Mouse (Mus musculus) forebrain, postnatal 0 days (tissue): ENCODE results near the gene Rcan1. TPM values are rescaled to one million over a fixed set of nuclear protein-coding genes. Genes with fewer than 3 reads are reported as not detected.
A peak's percentile ranks its signal among the peaks of the same experiment; 100 is the strongest.

Experiments used
- ATAC-seq: fragments of 200-750 bp; cut with Nextera tagmentation; 2 replicates; pipeline ENCODE4 v1.8.0; 2017; ENCODE audit warnings: mild to moderate bottlenecking, moderate library complexity
- DNase-seq: peaks from one replicate; pipeline ENCODE4 v3.0.0-alpha.2; 2015
- H3K27ac ChIP-seq: fragments of 300-500 bp; sonication (generic); 2 replicates; pipeline ENCODE4 v1.5.1; 2014; ENCODE audit warnings: low read depth, mild to moderate bottlenecking, antibody characterized with exemption, low read length, moderate library complexity, mixed read lengths
- H3K27me3 ChIP-seq: fragments of 300-500 bp; sonication (generic); 2 replicates; pipeline ENCODE4 v1.6.1; 2014; ENCODE audit warnings: mild to moderate bottlenecking, low read length, mixed read lengths; ENCODE audit not compliant: insufficient read depth
- H3K36me3 ChIP-seq: fragments of 300-500 bp; sonication (generic); 2 replicates; pipeline ENCODE4 v1.6.1; 2014; ENCODE audit warnings: mild to moderate bottlenecking, moderate library complexity; ENCODE audit not compliant: insufficient read depth
- H3K4me1 ChIP-seq: fragments of 300-500 bp; sonication (generic); 2 replicates; pipeline ENCODE4 v1.6.1; 2014; ENCODE audit warnings: antibody characterized with exemption; ENCODE audit not compliant: insufficient read depth
- H3K4me2 ChIP-seq: fragments of 300-500 bp; sonication (generic); 2 replicates; pipeline ENCODE4 v1.6.1; 2014; ENCODE audit warnings: low read depth, mild to moderate bottlenecking, moderate library complexity
- H3K4me3 ChIP-seq: fragments of 300-500 bp; sonication (generic); 2 replicates; pipeline ENCODE4 v1.5.1; 2014; ENCODE audit warnings: low read depth, low read length, mixed read lengths
- H3K9ac ChIP-seq: fragments of 300-500 bp; sonication (generic); 2 replicates; pipeline ENCODE4 v1.6.1; 2014; ENCODE audit warnings: mild to moderate bottlenecking
- H3K9me3 ChIP-seq: fragments of 300-500 bp; sonication (generic); 2 replicates; pipeline ENCODE4 v1.6.1; 2016; ENCODE audit warnings: low read length
- CTCF ChIP-seq: sonication (generic); IDR thresholded peaks from 2 replicates; pipeline ENCODE4 v1.5.1; 2016; ENCODE audit warnings: antibody characterized with exemption, control low read depth, low read depth
- WGBS: fragments of 180-500 bp; shearing (Covaris S2); extraction: QIAGEN DNeasy Blood & Tissue Kit; methylation state at CpG from one replicate; pipeline ENCODE4 v1.1.7; 2014; 5-methylcytosine and 5-hydroxymethylcytosine counted together
- polyA plus RNA-seq: library from polyadenylated mRNA; unstranded; fragments of >200 nt; fragmentation: Nextera tagmentation; extraction: Ambion mirVana; gene quantifications from 2 replicates; pipeline ENCODE4 v1.2.1, GENCODE M21; 2015
- total RNA-seq: library from RNA; depleted of rRNA; stranded (reverse); fragments of >200 nt; gene quantifications from 2 replicates; pipeline ENCODE4 v1.2.3, GENCODE M21; 2014

The Rcan1 gene
- total and polyA plus RNA-seq, 2 experiments from 2014 or later = 52.2 to 83.8 TPM

DNA sequence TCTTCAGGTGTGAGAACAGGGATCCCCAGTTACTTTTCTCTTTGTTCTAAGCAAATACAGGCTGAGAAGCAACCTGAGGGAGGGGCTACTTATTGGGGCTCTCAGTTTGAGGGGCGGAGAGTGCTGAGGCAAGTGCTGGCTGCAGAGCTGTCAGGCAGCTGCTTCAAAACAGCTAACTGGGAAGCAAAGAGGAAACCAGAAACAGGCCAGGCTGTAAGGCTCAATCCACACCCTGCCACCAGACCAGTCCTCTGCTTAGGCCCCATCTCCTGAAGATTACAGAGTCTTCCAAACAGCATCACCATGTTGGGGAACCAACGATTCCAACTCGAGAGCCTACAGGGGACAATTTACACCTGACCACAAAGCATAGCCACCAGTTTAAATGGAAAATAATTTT lies 2.2 kb upstream of the Rcan1 start:
- H3K9ac ChIP-seq = no peak overlapping the region
- DNase-seq (no peak), ATAC-seq (no peak)
- no peaks in the 10 kb centered on the region for H3K27me3 ChIP-seq
- H3K36me3 ChIP-seq = no peaks in the 10 kb centered on the region
- no peaks in the 10 kb centered on the region for H3K9me3 ChIP-seq
- WGBS = 85% methylated on average over 3 of the region's 3 CpGs
- H3K27ac ChIP-seq = no peak overlapping the region
- TF ChIP-seq CTCF = no peak
- H3K4me2 ChIP-seq = no peak overlapping the region
- H3K4me3 ChIP-seq = no peak overlapping the region
- no peaks in the 10 kb centered on the region for H3K4me1 ChIP-seq

DNA sequence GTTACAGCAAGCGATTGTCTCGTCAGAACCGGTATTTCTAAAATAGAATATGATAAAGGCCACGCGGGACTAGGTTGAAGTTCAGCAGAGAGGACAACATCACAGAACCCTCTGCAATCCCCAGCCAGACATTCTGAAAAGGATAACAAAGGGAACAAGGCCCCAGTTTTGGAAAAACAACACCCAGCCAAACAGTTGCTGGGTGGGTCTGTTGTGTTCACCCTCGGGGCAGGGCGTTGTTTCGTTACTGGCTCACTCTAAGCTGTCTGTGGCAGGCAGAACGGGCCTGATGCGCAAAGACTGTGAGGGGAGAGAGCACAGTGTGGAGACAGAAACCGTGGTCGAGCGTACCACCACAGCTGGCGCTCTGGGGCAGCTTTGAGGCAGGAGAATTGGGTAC lies 2.2 kb downstream of the Rcan1 start:
- no peak for ATAC-seq

DNA sequence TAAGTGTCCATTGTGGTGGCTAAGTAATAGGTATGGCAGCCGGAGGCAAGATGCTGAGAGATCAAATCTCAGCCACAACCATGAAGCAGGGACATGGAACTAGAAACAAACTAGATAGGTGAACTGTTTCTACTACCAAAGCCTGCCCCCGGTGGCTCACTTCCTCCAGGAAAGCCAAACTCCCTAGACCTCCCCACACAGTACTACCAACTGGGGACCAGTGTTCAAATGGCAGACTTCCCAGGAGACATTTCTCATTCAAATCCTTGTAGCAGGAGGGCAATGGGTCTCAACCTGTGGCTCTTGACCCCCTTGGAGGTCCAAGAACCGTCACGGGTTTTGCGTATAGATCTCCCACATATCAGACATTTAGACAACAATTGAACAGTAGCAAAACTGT lies 3.6 kb downstream of the Rcan1 start:
- Histone ChIP-seq H3K4me2 (no peak overlapping the region), H3K4me1 (peaks cover 18% of the 10 kb centered on the region; the same call in 1 of the 2 replicates), H3K9ac (no peak overlapping the region), H3K4me3 (no peak overlapping the region), H3K27me3 (no peaks in the 10 kb centered on the region), H3K36me3 (no peaks in the 10 kb centered on the region), H3K9me3 (no peaks in the 10 kb centered on the region), H3K27ac (no peak overlapping the region)
- ATAC-seq = no peak
- WGBS = 80% methylated on average over 5 of the region's 5 CpGs
- no peak for DNase-seq
- TF ChIP-seq CTCF = no peak; the same call in 1 of the 2 replicates

More for the DNA sequence above, 2.2 kb downstream of the Rcan1 start:
- no peak overlapping the region for H3K4me3 ChIP-seq
- 76% methylated on average over 14 of the region's 14 CpGs for WGBS
- H3K4me1 ChIP-seq = peaks cover 15% of the 10 kb centered on the region; the same call in 1 of the 2 replicates
- H3K27ac ChIP-seq = no peak overlapping the region
- no peak overlapping the region for H3K9ac ChIP-seq
- no peaks in the 10 kb centered on the region for H3K9me3 ChIP-seq
- TF ChIP-seq CTCF = no peak
- H3K27me3 ChIP-seq = no peaks in the 10 kb centered on the region
- H3K36me3 ChIP-seq = no peaks in the 10 kb centered on the region
- DNase-seq = no peak
- no peak overlapping the region for H3K4me2 ChIP-seq

DNA sequence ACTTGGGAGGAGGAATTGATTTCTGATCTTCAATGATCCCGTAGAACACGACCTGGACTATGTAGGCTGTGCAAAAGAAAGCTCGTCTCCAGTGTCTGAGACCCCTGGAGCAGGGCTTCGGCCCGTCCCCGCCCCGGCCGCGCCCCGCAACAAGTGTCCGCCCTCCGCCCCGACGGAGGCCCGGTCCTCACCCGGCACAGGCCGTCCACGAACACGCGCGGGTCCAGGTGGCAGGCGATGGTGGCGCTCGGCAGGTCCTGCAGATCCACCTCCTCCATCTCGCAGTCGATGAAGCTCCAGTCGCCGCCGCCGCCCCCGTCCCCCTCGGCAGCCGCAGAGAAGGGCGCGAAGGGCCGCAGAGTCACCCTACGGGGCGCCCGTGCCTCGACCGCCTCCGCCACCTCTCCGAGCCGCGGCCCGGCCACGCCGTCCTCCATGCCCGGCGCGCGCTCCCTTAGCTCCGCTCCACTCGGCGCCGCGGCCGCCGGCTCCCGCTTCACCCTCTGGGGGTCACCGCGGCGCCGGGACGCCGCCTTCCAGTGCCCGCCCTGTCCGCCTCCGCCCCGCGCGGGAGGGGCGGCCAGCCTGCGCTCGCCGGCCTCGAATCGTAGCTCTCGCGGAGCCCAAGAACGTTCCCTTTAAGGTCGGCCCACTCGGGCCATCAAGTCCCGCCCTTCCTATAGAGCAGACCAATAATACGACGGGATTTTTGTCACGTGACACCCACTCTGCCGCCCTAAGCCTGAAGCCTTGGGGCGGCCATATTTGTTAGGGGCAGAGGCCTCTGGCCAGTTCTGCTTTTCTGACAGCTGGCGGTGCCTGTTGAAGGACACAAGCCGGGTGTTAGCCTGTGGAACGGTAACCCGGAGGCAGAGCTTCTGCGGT lies 4.8 kb downstream of the Rcan1 start:
- ATAC-seq = peak; percentile 98
- H3K36me3 ChIP-seq = no peaks in the 10 kb centered on the region
- peak overlapping the region; percentile 83 for H3K4me3 ChIP-seq
- no peaks in the 10 kb centered on the region for H3K9me3 ChIP-seq
- DNase-seq = peak; percentile 98
- peak overlapping the region; percentile 75 for H3K9ac ChIP-seq
- peaks cover 18% of the 10 kb centered on the region; the same call in 1 of the 2 replicates for H3K4me1 ChIP-seq
- H3K4me2 ChIP-seq = peak overlapping the region; percentile 74
- WGBS = 2% methylated on average over 91 of the region's 94 CpGs
- TF ChIP-seq CTCF = peak; percentile 27; the same call in 1 of the 2 replicates
- peak overlapping the region; percentile 78 for H3K27ac ChIP-seq
- no peaks in the 10 kb centered on the region for H3K27me3 ChIP-seq

DNA sequence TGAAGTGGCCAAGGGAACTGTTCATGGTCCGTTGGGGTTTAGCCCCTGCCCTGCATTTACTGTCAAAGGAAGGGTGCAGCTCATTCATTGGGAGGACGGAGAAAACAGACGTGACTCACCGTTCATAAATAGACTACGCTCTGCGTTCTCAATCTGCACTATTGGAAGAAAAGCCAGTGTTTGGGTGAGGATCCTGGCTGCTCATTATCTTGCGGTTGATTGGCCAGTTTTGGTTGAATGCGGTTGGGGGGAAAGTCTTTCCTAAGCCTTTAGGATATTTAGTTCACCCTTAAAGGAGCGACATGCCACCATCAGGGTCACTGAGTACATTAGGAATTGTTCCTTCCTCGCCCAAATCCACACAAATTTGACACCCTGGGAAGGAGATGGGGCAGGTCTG lies 5.4 kb downstream of the Rcan1 start:
- Histone ChIP-seq H3K27me3 (no peaks in the 10 kb centered on the region), H3K4me2 (peak overlapping the region; percentile 74), H3K9me3 (no peaks in the 10 kb centered on the region), H3K4me1 (peaks cover 18% of the 10 kb centered on the region; the same call in 1 of the 2 replicates), H3K36me3 (no peaks in the 10 kb centered on the region), H3K27ac (peak overlapping the region; percentile 78), H3K9ac (peak overlapping the region; percentile 75), H3K4me3 (peak overlapping the region; percentile 83)
- under 1% methylated on average over 10 of the region's 10 CpGs for WGBS
- ATAC-seq (no peak; the same call in 1 of the 2 replicates), DNase-seq (peak; percentile 61)
- TF ChIP-seq CTCF = no peak

DNA sequence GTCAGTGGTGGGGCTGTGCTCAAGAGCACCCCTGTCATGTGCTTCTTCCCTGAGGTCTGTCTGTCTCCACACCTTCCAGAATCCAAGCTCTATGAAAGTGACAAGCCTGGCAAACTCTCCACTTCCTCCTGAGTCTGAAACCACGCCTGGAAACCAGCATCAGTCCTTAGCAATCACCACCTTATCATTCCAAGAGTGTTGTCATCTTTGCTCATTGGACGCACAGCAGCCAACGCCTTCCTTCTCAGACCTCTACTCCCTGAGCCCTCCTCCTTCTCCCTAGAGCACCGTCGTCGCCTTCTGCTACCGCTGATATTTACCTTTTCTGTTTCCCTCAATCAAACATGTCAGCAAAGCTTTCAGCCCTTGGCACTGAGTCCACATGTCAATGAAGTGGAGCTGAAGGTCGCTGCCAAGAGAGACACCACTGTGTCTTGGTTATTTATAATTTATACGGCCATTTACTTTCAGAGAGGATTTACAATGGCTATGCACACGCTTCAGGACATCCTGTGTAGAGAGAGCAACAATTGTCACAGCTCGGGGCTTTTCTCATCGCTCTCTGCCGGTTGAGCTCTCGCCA lies 6.2 kb downstream of the Rcan1 start:
- 19% methylated on average over 14 of the region's 14 CpGs for WGBS
- peak overlapping the region; percentile 75 for H3K9ac ChIP-seq
- no peaks in the 10 kb centered on the region for H3K36me3 ChIP-seq
- peak overlapping the region; percentile 78; the same call in 1 of the 2 replicates for H3K27ac ChIP-seq
- H3K4me3 ChIP-seq = peak overlapping the region; percentile 83
- H3K27me3 ChIP-seq = no peaks in the 10 kb centered on the region
- DNase-seq (no peak), ATAC-seq (no peak)
- H3K4me2 ChIP-seq = peak overlapping the region; percentile 74
- H3K4me1 ChIP-seq = peaks cover 18% of the 10 kb centered on the region; the same call in 1 of the 2 replicates
- TF ChIP-seq CTCF = no peak
- H3K9me3 ChIP-seq = no peaks in the 10 kb centered on the region

DNA sequence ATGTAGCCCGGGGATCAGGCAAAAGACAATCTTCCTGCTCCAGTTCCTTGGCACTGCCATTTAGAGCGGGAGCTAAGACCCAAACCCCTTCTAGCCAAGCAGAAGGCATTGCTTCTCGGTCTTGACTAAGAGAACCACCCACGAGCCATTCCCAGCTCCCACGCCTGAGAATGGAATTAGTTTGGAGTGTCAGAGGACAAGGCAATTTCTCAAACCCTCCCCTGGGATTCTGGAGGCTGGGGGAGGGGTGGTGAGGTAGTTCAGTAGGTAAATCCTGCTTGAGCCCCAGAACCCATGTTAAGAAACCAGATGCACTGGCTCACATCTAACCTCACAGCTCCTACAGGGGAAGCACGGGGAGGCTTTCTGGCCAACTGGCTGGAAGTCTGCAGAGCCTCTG lies 9.3 kb downstream of the Rcan1 start:
- no peak overlapping the region for H3K4me2 ChIP-seq
- WGBS = 70% methylated on average over 6 of the region's 6 CpGs
- no peak for ATAC-seq

More for the DNA sequence above, 9.3 kb downstream of the Rcan1 start:
- Histone ChIP-seq H3K4me1 (peaks cover 18% of the 10 kb centered on the region; the same call in 1 of the 2 replicates), H3K27me3 (no peaks in the 10 kb centered on the region), H3K4me3 (no peak overlapping the region), H3K9ac (no peak overlapping the region), H3K9me3 (no peaks in the 10 kb centered on the region), H3K36me3 (no peaks in the 10 kb centered on the region), H3K27ac (no peak overlapping the region)
- no peak for DNase-seq
- no peak for TF ChIP-seq CTCF
